Mouse (Mus musculus): Measurements from ENCODE around the gene Fsd1l.
A peak's percentile ranks its signal among the peaks of the same experiment; 100 is the strongest.

Fsd1l gene

GRCm38 (mm10) chr4:53631316-53632010 is at the start of gene Fsd1l:
Gene Fsd1l (plus strand): TSS chr4:53631471.
- peak; percentile 75 for DNase-seq (ENCODE audit: low read depth, low spot score)

GRCm38 (mm10) chr4:53587676-53588075 is 43.6 kb upstream of the Fsd1l start:
- DNase-seq (ENCODE audit: low read depth, low spot score) = no peak

- DNase-seq (ENCODE audit: low read depth, low spot score) = no peak
These were observed 42.3 kb upstream of the Fsd1l start for GRCm38 (mm10) chr4:53588936-53589335.

GRCm38 (mm10) chr4:53589466-53589865 is 41.8 kb upstream of the Fsd1l start:
- DNase-seq (ENCODE audit: low read depth, low spot score) = no peak

GRCm38 (mm10) chr4:53590163-53590562 is 41.1 kb upstream of the Fsd1l start:
- no peak for DNase-seq (ENCODE audit: low read depth, low spot score)

- no peak for DNase-seq (ENCODE audit: low read depth, low spot score)
These were observed 40.4 kb upstream of the Fsd1l start for GRCm38 (mm10) chr4:53590691-53591447.

- DNase-seq (ENCODE audit: low read depth, low spot score) = no peak
These were observed 39.7 kb upstream of the Fsd1l start for GRCm38 (mm10) chr4:53591536-53591935.

- no peak for DNase-seq (ENCODE audit: low read depth, low spot score)
These were observed 39.3 kb upstream of the Fsd1l start for GRCm38 (mm10) chr4:53591941-53592340.

GRCm38 (mm10) chr4:53592386-53592785 is 38.9 kb upstream of the Fsd1l start:
- no peak for DNase-seq (ENCODE audit: low read depth, low spot score)

GRCm38 (mm10) chr4:53594204-53594603 is 37.1 kb upstream of the Fsd1l start:
- peak; percentile 71 for DNase-seq (ENCODE audit: low read depth, low spot score)

GRCm38 (mm10) chr4:53595246-53596062 is 35.8 kb upstream of the Fsd1l start:
- no peak for DNase-seq (ENCODE audit: low read depth, low spot score)

- DNase-seq (ENCODE audit: low read depth, low spot score) = no peak
These were observed 35.0 kb upstream of the Fsd1l start for GRCm38 (mm10) chr4:53596063-53596895.

- DNase-seq (ENCODE audit: low read depth, low spot score) = peak; percentile 71
These were observed 30.8 kb upstream of the Fsd1l start for GRCm38 (mm10) chr4:53600462-53600861.

- no peak for DNase-seq (ENCODE audit: low read depth, low spot score)
These were observed 16.6 kb upstream of the Fsd1l start for GRCm38 (mm10) chr4:53614576-53615225.

- DNase-seq (ENCODE audit: low read depth, low spot score) = no peak
These were observed 13.3 kb upstream of the Fsd1l start for GRCm38 (mm10) chr4:53617968-53618367.

GRCm38 (mm10) chr4:53620104-53620503 is 11.2 kb upstream of the Fsd1l start:
- no peak for DNase-seq (ENCODE audit: low read depth, low spot score)

GRCm38 (mm10) chr4:53621084-53621483 is 10.2 kb upstream of the Fsd1l start:
- no peak for DNase-seq (ENCODE audit: low read depth, low spot score)

- DNase-seq (ENCODE audit: low read depth, low spot score) = no peak
These were observed 9.8 kb upstream of the Fsd1l start for GRCm38 (mm10) chr4:53621490-53621889.

- no peak for DNase-seq (ENCODE audit: low read depth, low spot score)
These were observed 7.6 kb upstream of the Fsd1l start for GRCm38 (mm10) chr4:53623711-53624110.

GRCm38 (mm10) chr4:53624816-53625215 is 6.5 kb upstream of the Fsd1l start:
- DNase-seq (ENCODE audit: low read depth, low spot score) = no peak

- no peak for DNase-seq (ENCODE audit: low read depth, low spot score)
These were observed 6.0 kb upstream of the Fsd1l start for GRCm38 (mm10) chr4:53625263-53625662.

All from A20 (cell line).